ENCODE assay signal across 20 mouse cellular contexts in the genomic region with DNA sequence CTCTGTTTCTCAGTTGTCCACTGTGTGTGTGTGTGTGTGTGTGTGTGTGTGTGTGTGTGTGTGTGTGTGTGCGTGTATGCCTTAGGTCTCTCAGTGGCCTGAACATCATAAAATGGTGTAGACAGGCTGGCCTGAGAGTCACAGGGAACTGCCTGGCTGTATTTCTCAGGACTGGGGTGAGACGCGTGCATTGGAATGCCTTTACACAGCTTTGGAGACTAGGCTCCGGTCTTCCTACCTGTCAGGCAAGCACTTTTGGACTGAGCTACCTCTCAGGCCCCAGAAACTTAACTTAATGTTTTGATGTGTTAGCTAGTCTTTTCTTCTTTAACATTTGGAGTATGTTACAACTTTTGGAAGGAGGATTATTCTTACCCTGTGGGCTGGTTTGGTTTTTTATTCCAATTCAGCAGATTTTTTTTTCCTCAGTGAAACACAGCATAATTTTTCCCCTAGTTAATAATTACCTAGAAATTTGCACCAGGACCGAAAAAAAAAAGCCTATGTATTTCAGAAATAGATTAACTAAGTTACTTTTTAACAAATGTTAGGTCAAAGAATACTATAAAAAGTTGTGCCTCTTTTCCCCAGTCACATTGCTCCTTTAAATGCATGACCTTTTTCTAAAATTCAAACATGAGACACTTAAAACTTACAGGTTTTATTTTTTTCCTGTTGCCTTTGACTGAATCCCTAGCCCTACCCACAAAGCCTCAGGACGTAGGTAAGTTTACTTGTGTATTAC. TPM values are rescaled to one million over a fixed set of nuclear protein-coding genes. Genes with fewer than 3 reads are reported as not detected.
DNase-seq lines count a peak whose midpoint lies in the region; ATAC-seq lines count a peak whose summit lies in the region.
"Had no signal": no experiment of that assay in that cellular context is flagged by ENCODE, and none has a peak within 500 bp of the region (broad histone marks: within the 10 kb centered on the region; RNA-seq: fewer than 3 reads in every experiment).

TSS of gene Afm (plus strand) at position 577 of the 745 bp plus-strand sequence.

- WGBS in stomach, embryonic 14.5 days = 57% methylated on average over 6 of the region's 6 CpGs
- WGBS in forebrain, embryonic 10.5 days = 92% methylated on average over 6 of the region's 6 CpGs

- H3K27me3 ChIP-seq in stomach, embryonic 14.5 days (ENCODE audit: control insufficient read depth, insufficient read depth, low read length) = no peaks in the 10 kb centered on the region
- no peaks in the 10 kb centered on the region for H3K27me3 ChIP-seq in forebrain, embryonic 10.5 days (ENCODE audit: poor library complexity, severe bottlenecking)
- H3K27me3 ChIP-seq: embryonic facial prominence, embryonic 12.5 days; lung, embryonic 15.5 days; neural tube, embryonic 12.5 days had no signal

- no peak within 1 kb of the TSS for H3K4me3 ChIP-seq in stomach, embryonic 14.5 days (ENCODE audit: low read depth, low read length)
- no peak within 1 kb of the TSS for H3K4me3 ChIP-seq in forebrain, embryonic 10.5 days
- H3K4me3 ChIP-seq: embryonic facial prominence, embryonic 12.5 days; lung, embryonic 15.5 days; neural tube, embryonic 12.5 days had no signal

- no peaks in the 10 kb centered on the region for H3K9me3 ChIP-seq in stomach, embryonic 14.5 days (ENCODE audit: control insufficient read depth, low read depth, low read length)
- H3K9me3 ChIP-seq in forebrain, embryonic 10.5 days = no peaks in the 10 kb centered on the region
- H3K9me3 ChIP-seq: embryonic facial prominence, embryonic 12.5 days; lung, embryonic 15.5 days; neural tube, embryonic 12.5 days had no signal

- H3K36me3 ChIP-seq in stomach, embryonic 14.5 days (ENCODE audit: control insufficient read depth, insufficient read depth, low read length) = no peaks in the 10 kb centered on the region
- no peaks in the 10 kb centered on the region for H3K36me3 ChIP-seq in forebrain, embryonic 10.5 days (replicated peaks)
- H3K36me3 ChIP-seq: embryonic facial prominence, embryonic 12.5 days; lung, embryonic 15.5 days; neural tube, embryonic 12.5 days had no signal

- H3K4me2 ChIP-seq in stomach, embryonic 14.5 days (replicated peaks; ENCODE audit: low read depth, low read length) = no peak within 1 kb of the TSS
- H3K4me2 ChIP-seq: embryonic facial prominence, embryonic 12.5 days; heart, embryonic 11.5 days; lung, embryonic 15.5 days; neural tube, embryonic 12.5 days had no signal

- no peak for ATAC-seq in stomach, embryonic 14.5 days (ENCODE audit: insufficient number of reproducible peaks, insufficient read depth, low FRiP score, low read depth)

- H3K4me1 ChIP-seq in stomach, embryonic 14.5 days (ENCODE audit: control insufficient read depth, insufficient read depth, low read length) = no peaks in the 10 kb centered on the region
- no peaks in the 10 kb centered on the region for H3K4me1 ChIP-seq in forebrain, embryonic 10.5 days
- H3K4me1 ChIP-seq: embryonic facial prominence, embryonic 12.5 days; lung, embryonic 15.5 days; neural tube, embryonic 12.5 days had no signal

- peak within 1 kb of the TSS; percentile 33; the same call in 1 of the 2 replicates for H3K27ac ChIP-seq in stomach, embryonic 14.5 days (ENCODE audit: low read length)
- no peak within 1 kb of the TSS for H3K27ac ChIP-seq in forebrain, embryonic 10.5 days
- H3K27ac ChIP-seq: embryonic facial prominence, embryonic 12.5 days; lung, embryonic 15.5 days; neural tube, embryonic 12.5 days had no signal

- no peak for DNase-seq in adrenal gland, postnatal 10 days
- no peak for DNase-seq in adrenal gland, postnatal 36 days
- DNase-seq in kidney, adult 9 months = peak; percentile 73
- peak; percentile 29 to 46 for DNase-seq in kidney, postnatal 4 days
- no peak for DNase-seq in forebrain, embryonic 10.5 days (ENCODE audit: extremely low spot score, low spot score)
- DNase-seq in urinary bladder, postnatal 14 days (ENCODE audit: low spot score) = no peak
- DNase-seq in frontal cortex, postnatal 10 days (ENCODE audit: low spot score in 2 of 2) = no peak
- DNase-seq: cerebellum, adult 11 months; heart, postnatal 36 days; layer of hippocampus, postnatal 36 days; left cerebral cortex, postnatal 4 days; thymus, postnatal 36 days had no signal

- H3K9ac ChIP-seq in stomach, embryonic 14.5 days (replicated peaks; ENCODE audit: low read depth, low read length) = no peak within 1 kb of the TSS
- H3K9ac ChIP-seq: embryonic facial prominence, embryonic 12.5 days; lung, embryonic 15.5 days; neural tube, embryonic 12.5 days had no signal

RNA-seq across cellular contexts. Expression of gene Afm, which starts in this region (rescaled TPM):
- 100 to 1,000 TPM in 1 of 2 experiments, 10 to 100 TPM in 1; 52.5 to 116 TPM for total RNA-seq in adrenal gland, postnatal 10 days (2021)
- total RNA-seq in adrenal gland, postnatal 36 days (2021) = under 1 TPM in 1 of 2 experiments, not detected in 1; 0.40 TPM
- 4.7 and 6.2 TPM in 2 replicates for polyA plus RNA-seq in stomach, embryonic 14.5 days (2014; fragmentation: Nextera tagmentation; extraction: Ambion mirVana)
- not detected in 2 replicates for polyA plus RNA-seq in forebrain, embryonic 10.5 days (2016; fragmentation: Nextera tagmentation; extraction: Ambion mirVana)
- total RNA-seq: heart, postnatal 36 days; layer of hippocampus, postnatal 36 days; left cerebral cortex, postnatal 4 days; megakaryocyte, adult 5-6 weeks; midbrain, postnatal 0 days had no signal
- polyA plus RNA-seq: embryonic facial prominence, embryonic 12.5 days; heart, embryonic 11.5 days; midbrain, postnatal 0 days; neural tube, embryonic 12.5 days; small intestine, adult 2 months had no signal

Comparison
In these comparisons a context has a peak if more than half of its experiments do, and no peak if none do; other contexts are left out.
1. RNA of gene Afm (total RNA-seq): 52.5 to 116 TPM in adrenal gland, postnatal 10 days; 0.40 TPM in adrenal gland, postnatal 36 days; every median in the first group is over 10 times any median in the second.
2. DNase-seq: peak in kidney, adult 9 months (single experiment) and kidney, postnatal 4 days (2 of 2); none in adrenal gland, postnatal 10 days (single experiment), adrenal gland, postnatal 36 days (0 of 2), forebrain, embryonic 10.5 days (single experiment), urinary bladder, postnatal 14 days (single experiment) and frontal cortex, postnatal 10 days (0 of 2).